Mouse (Mus musculus): Measurements from ENCODE around the gene Rbm17. TPM values are rescaled to one million over a fixed set of nuclear protein-coding genes. Genes with fewer than 3 reads are reported as not detected.
"Not testable (repeated sequence)": the region's sequence is repeated elsewhere in the genome, so short reads cannot be mapped to it uniquely, and the experiment has no call there.

Rbm17 gene
- polyA plus RNA-seq, 1 experiment from 2014 or later, result 78.7 TPM

- peaks cover 7% of the 10 kb centered on the region; the same call in 1 of the 2 replicates for H3K9me3 ChIP-seq (ENCODE audit: control insufficient read depth, low read length)
- ATAC-seq (ENCODE audit: insufficient number of reproducible peaks, insufficient read depth, low FRiP score, low read depth), result no peak
- H3K4me1 ChIP-seq (ENCODE audit: control insufficient read depth in 2 of 2, insufficient read depth in 2 of 2, low read length in 2 of 2), result no peaks in the 10 kb centered on the region
- H3K27ac ChIP-seq (replicated peaks in 1 of 2; ENCODE audit: control insufficient read depth in 1 of 2, insufficient read depth in 1 of 2, low read depth in 2 of 2, low read length in 2 of 2), result no peak overlapping the region
- no peaks in the 10 kb centered on the region for H3K36me3 ChIP-seq (ENCODE audit: control insufficient read depth, insufficient read depth, low read length)
- H3K27me3 ChIP-seq (ENCODE audit: control insufficient read depth, insufficient read depth, low read length), result no peaks in the 10 kb centered on the region
- H3K4me3 ChIP-seq (ENCODE audit: control insufficient read depth in 1 of 2, insufficient read depth in 1 of 2, low read depth in 1 of 2, low read length in 2 of 2), result no peak overlapping the region
- H3K9ac ChIP-seq (ENCODE audit: low read length), result no peak overlapping the region
- WGBS, result 88% methylated on average over 9 of the region's 9 CpGs
- H3K4me2 ChIP-seq (ENCODE audit: low read length), result no peak overlapping the region
These were observed 12.9 kb upstream of the Rbm17 start for GRCm38 (mm10) chr2:11616846-11617245.

GRCm38 (mm10) chr2:11612939-11613338, 9.0 kb upstream of the Rbm17 start:
- not testable (repeated sequence) for H3K9me3 ChIP-seq (ENCODE audit: control insufficient read depth, low read length); H3K4me2 ChIP-seq (ENCODE audit: low read length); H3K36me3 ChIP-seq (ENCODE audit: control insufficient read depth, insufficient read depth, low read length); H3K9ac ChIP-seq (ENCODE audit: low read length); H3K27ac ChIP-seq (replicated peaks in 1 of 2; ENCODE audit: control insufficient read depth in 1 of 2, insufficient read depth in 1 of 2, low read depth in 2 of 2, low read length in 2 of 2); H3K4me3 ChIP-seq (ENCODE audit: control insufficient read depth in 1 of 2, insufficient read depth in 1 of 2, low read depth in 1 of 2, low read length in 2 of 2); H3K4me1 ChIP-seq (ENCODE audit: control insufficient read depth in 2 of 2, insufficient read depth in 2 of 2, low read length in 2 of 2); H3K27me3 ChIP-seq (ENCODE audit: control insufficient read depth, insufficient read depth, low read length); ATAC-seq (ENCODE audit: insufficient number of reproducible peaks, insufficient read depth, low FRiP score, low read depth)
- 75% methylated on average over 6 of the region's 6 CpGs for WGBS

GRCm38 (mm10) chr2:11606718-11607117, 2.8 kb upstream of the Rbm17 start:
- not testable (repeated sequence) for ATAC-seq (ENCODE audit: insufficient number of reproducible peaks, insufficient read depth, low FRiP score, low read depth); H3K4me3 ChIP-seq (ENCODE audit: control insufficient read depth in 1 of 2, insufficient read depth in 1 of 2, low read depth in 1 of 2, low read length in 2 of 2); H3K27me3 ChIP-seq (ENCODE audit: control insufficient read depth, insufficient read depth, low read length); H3K9me3 ChIP-seq (ENCODE audit: control insufficient read depth, low read length); H3K4me1 ChIP-seq (ENCODE audit: control insufficient read depth in 2 of 2, insufficient read depth in 2 of 2, low read length in 2 of 2); H3K9ac ChIP-seq (ENCODE audit: low read length); H3K4me2 ChIP-seq (ENCODE audit: low read length); H3K36me3 ChIP-seq (ENCODE audit: control insufficient read depth, insufficient read depth, low read length); H3K27ac ChIP-seq (replicated peaks in 1 of 2; ENCODE audit: control insufficient read depth in 1 of 2, insufficient read depth in 1 of 2, low read depth in 2 of 2, low read length in 2 of 2)
- WGBS, result 72% methylated on average over 4 of the region's 4 CpGs

- Histone ChIP-seq H3K4me2 (ENCODE audit: low read length) (no peak overlapping the region), H3K27me3 (ENCODE audit: control insufficient read depth, insufficient read depth, low read length) (no peaks in the 10 kb centered on the region), H3K9ac (ENCODE audit: low read length) (no peak overlapping the region), H3K36me3 (ENCODE audit: control insufficient read depth, insufficient read depth, low read length) (peaks cover 8% of the 10 kb centered on the region), H3K27ac (replicated peaks in 1 of 2; ENCODE audit: control insufficient read depth in 1 of 2, insufficient read depth in 1 of 2, low read depth in 2 of 2, low read length in 2 of 2) (no peak overlapping the region), H3K4me1 (ENCODE audit: control insufficient read depth in 2 of 2, insufficient read depth in 2 of 2, low read length in 2 of 2) (peaks cover 3 to 7% of the 10 kb centered on the region in 2 experiments; a peak in 2 of 4 replicates), H3K4me3 (ENCODE audit: control insufficient read depth in 1 of 2, insufficient read depth in 1 of 2, low read depth in 1 of 2, low read length in 2 of 2) (no peak overlapping the region), H3K9me3 (ENCODE audit: control insufficient read depth, low read length) (no peaks in the 10 kb centered on the region)
- no peak for ATAC-seq (ENCODE audit: insufficient number of reproducible peaks, insufficient read depth, low FRiP score, low read depth)
These were observed 958 bp upstream of the Rbm17 start for GRCm38 (mm10) chr2:11604911-11605310.

- no peaks in the 10 kb centered on the region for H3K9me3 ChIP-seq (ENCODE audit: control insufficient read depth, low read length)
- peak overlapping the region; percentile 84 for H3K4me2 ChIP-seq (ENCODE audit: low read length)
- H3K27ac ChIP-seq (replicated peaks in 1 of 2; ENCODE audit: control insufficient read depth in 1 of 2, insufficient read depth in 1 of 2, low read depth in 2 of 2, low read length in 2 of 2), result peak overlapping the region; percentile 9 to 62; a peak in 3 of 4 replicates
- peaks cover 29% of the 10 kb centered on the region for H3K36me3 ChIP-seq (ENCODE audit: control insufficient read depth, insufficient read depth, low read length)
- peaks cover 3 to 7% of the 10 kb centered on the region in 2 experiments; a peak in 2 of 4 replicates for H3K4me1 ChIP-seq (ENCODE audit: control insufficient read depth in 2 of 2, insufficient read depth in 2 of 2, low read length in 2 of 2)
- under 1% methylated on average over 65 of the region's 78 CpGs for WGBS
- ATAC-seq (ENCODE audit: insufficient number of reproducible peaks, insufficient read depth, low FRiP score, low read depth), result peak; percentile 96
- peak overlapping the region; percentile 87 to 97 for H3K4me3 ChIP-seq (ENCODE audit: control insufficient read depth in 1 of 2, insufficient read depth in 1 of 2, low read depth in 1 of 2, low read length in 2 of 2)
- no peaks in the 10 kb centered on the region for H3K27me3 ChIP-seq (ENCODE audit: control insufficient read depth, insufficient read depth, low read length)
- H3K9ac ChIP-seq (ENCODE audit: low read length), result peak overlapping the region; percentile 98
These were observed 1.2 kb downstream of the Rbm17 start for GRCm38 (mm10) chr2:11602506-11603489.

- Histone ChIP-seq H3K4me3 (ENCODE audit: control insufficient read depth in 1 of 2, insufficient read depth in 1 of 2, low read depth in 1 of 2, low read length in 2 of 2) (peak overlapping the region; percentile 87 to 97; a peak in 3 of 4 replicates), H3K27me3 (ENCODE audit: control insufficient read depth, insufficient read depth, low read length) (no peaks in the 10 kb centered on the region), H3K27ac (replicated peaks in 1 of 2; ENCODE audit: control insufficient read depth in 1 of 2, insufficient read depth in 1 of 2, low read depth in 2 of 2, low read length in 2 of 2) (no peak overlapping the region), H3K4me2 (ENCODE audit: low read length) (peak overlapping the region; percentile 84), H3K4me1 (ENCODE audit: control insufficient read depth in 2 of 2, insufficient read depth in 2 of 2, low read length in 2 of 2) (peaks cover 3 to 7% of the 10 kb centered on the region in 2 experiments; a peak in 2 of 4 replicates), H3K9me3 (ENCODE audit: control insufficient read depth, low read length) (no peaks in the 10 kb centered on the region), H3K36me3 (ENCODE audit: control insufficient read depth, insufficient read depth, low read length) (peaks cover 39% of the 10 kb centered on the region), H3K9ac (ENCODE audit: low read length) (peak overlapping the region; percentile 98)
- ATAC-seq (ENCODE audit: insufficient number of reproducible peaks, insufficient read depth, low FRiP score, low read depth), result no peak
- 75% methylated on average over 6 of the region's 6 CpGs for WGBS
These were observed 2.2 kb downstream of the Rbm17 start for GRCm38 (mm10) chr2:11601795-11602194.

GRCm38 (mm10) chr2:11597906-11598305, 6.0 kb downstream of the Rbm17 start:
- Histone ChIP-seq H3K4me1 (ENCODE audit: control insufficient read depth in 2 of 2, insufficient read depth in 2 of 2, low read length in 2 of 2) (peaks cover 3 to 7% of the 10 kb centered on the region in 2 experiments; a peak in 2 of 4 replicates), H3K4me2 (ENCODE audit: low read length) (no peak overlapping the region), H3K9ac (ENCODE audit: low read length) (no peak overlapping the region), H3K4me3 (ENCODE audit: control insufficient read depth in 1 of 2, insufficient read depth in 1 of 2, low read depth in 1 of 2, low read length in 2 of 2) (no peak overlapping the region), H3K27me3 (ENCODE audit: control insufficient read depth, insufficient read depth, low read length) (no peaks in the 10 kb centered on the region), H3K36me3 (ENCODE audit: control insufficient read depth, insufficient read depth, low read length) (peaks cover 73% of the 10 kb centered on the region), H3K9me3 (ENCODE audit: control insufficient read depth, low read length) (no peaks in the 10 kb centered on the region), H3K27ac (replicated peaks in 1 of 2; ENCODE audit: control insufficient read depth in 1 of 2, insufficient read depth in 1 of 2, low read depth in 2 of 2, low read length in 2 of 2) (no peak overlapping the region)
- WGBS, result 93% methylated on average over 7 of the region's 7 CpGs
- no peak for ATAC-seq (ENCODE audit: insufficient number of reproducible peaks, insufficient read depth, low FRiP score, low read depth)

All from heart, embryonic 14.5 days (tissue).